Mouse (Mus musculus): Measurements from ENCODE around the gene Tmbim7. TPM values are rescaled to one million over a fixed set of nuclear protein-coding genes. Genes with fewer than 3 reads are reported as not detected.

Tmbim7 gene
- total and polyA plus RNA-seq, 3 experiments: 0.14 TPM; not detected in 2

DNA sequence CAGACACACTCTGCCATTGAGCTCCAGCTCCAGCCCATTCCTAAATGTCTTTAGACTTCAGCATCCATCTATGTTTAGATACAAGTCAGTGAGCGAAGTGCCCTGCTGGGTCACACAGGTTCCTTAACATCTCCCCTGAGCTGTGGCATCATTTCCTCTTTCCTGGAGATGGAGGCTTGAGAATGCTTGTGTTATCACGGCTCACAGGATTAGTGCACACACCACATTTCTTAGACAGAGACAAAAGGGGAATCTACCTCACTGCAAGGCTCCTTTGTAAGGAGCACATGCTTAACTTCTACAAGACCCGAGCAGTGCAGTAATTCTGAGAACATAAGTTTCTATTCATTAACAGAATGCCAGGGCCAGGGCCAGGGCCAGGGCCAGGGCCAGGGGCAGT lies 45.0 kb downstream of the Tmbim7 start:
- intact Hi-C loops (cut with DNase I): no loop called here
- Histone ChIP-seq H3K79me2 (replicated peaks; ENCODE audit: control insufficient read depth, insufficient read depth, low read length) (no peaks in the 10 kb centered on the region), H3K4me3 (no peak overlapping the region), H3K4me1 (ENCODE audit: control insufficient read depth, insufficient read depth, low read length) (no peaks in the 10 kb centered on the region), H3K36me3 (ENCODE audit: control insufficient read depth, insufficient read depth, low read length) (no peaks in the 10 kb centered on the region; the same call in 1 of the 2 replicates), H3K27me3 (ENCODE audit: control insufficient read depth, insufficient read depth, low read length) (no peaks in the 10 kb centered on the region), H3K9ac (ENCODE audit: low read depth, low read length) (no peak overlapping the region), H3K27ac (no peak overlapping the region)
- DNase-seq: no peak
- TF ChIP-seq POLR2A (IDR thresholded peaks at IDR 0.05; ENCODE audit: insufficient read depth, low read depth, low read length) (no peak), EP300 (IDR thresholded peaks at IDR 0.05; ENCODE audit: insufficient read depth, low read depth, low read length) (no peak), CTCF (IDR thresholded peaks at IDR 0.05) (no peak)
- WGBS: 86% methylated on average over 3 of the region's 3 CpGs

DNA sequence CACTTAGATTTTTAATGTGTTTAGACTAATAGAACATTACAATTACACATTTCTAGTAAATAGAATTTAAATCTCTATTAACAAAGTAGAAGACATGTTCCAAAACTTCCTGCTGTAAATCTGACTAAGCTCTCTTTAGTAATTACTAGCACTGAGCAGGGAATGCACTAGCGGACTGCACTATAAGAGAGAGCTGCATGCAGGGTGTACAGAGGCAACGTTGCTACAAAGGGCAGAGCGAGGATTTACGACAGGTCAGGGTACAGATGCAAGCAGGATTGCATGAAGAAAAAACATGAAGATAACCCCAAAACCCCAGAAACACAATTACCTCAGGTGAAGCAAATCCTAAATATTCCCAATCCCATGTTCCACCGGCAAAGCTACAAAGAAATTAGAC lies 49.0 kb downstream of the Tmbim7 start:
- no peaks in the 10 kb centered on the region for H3K27me3 ChIP-seq (ENCODE audit: control insufficient read depth, insufficient read depth, low read length)
- DNase-seq: no peak
- TF ChIP-seq EP300 (IDR thresholded peaks at IDR 0.05; ENCODE audit: insufficient read depth, low read depth, low read length): no peak
- TF ChIP-seq POLR2A (IDR thresholded peaks at IDR 0.05; ENCODE audit: insufficient read depth, low read depth, low read length): no peak
- TF ChIP-seq CTCF (IDR thresholded peaks at IDR 0.05): no peak
- no peaks in the 10 kb centered on the region for H3K36me3 ChIP-seq (ENCODE audit: control insufficient read depth, insufficient read depth, low read length)
- H3K27ac ChIP-seq: no peak overlapping the region
- intact Hi-C loops (cut with DNase I): no loop called here
- 94% methylated on average over 5 of the region's 5 CpGs for WGBS
- no peaks in the 10 kb centered on the region for H3K4me1 ChIP-seq (ENCODE audit: control insufficient read depth, insufficient read depth, low read length)
- no peak overlapping the region for H3K4me3 ChIP-seq
- H3K9ac ChIP-seq (ENCODE audit: low read depth, low read length): no peak overlapping the region
- H3K79me2 ChIP-seq (replicated peaks; ENCODE audit: control insufficient read depth, insufficient read depth, low read length): no peaks in the 10 kb centered on the region

DNA sequence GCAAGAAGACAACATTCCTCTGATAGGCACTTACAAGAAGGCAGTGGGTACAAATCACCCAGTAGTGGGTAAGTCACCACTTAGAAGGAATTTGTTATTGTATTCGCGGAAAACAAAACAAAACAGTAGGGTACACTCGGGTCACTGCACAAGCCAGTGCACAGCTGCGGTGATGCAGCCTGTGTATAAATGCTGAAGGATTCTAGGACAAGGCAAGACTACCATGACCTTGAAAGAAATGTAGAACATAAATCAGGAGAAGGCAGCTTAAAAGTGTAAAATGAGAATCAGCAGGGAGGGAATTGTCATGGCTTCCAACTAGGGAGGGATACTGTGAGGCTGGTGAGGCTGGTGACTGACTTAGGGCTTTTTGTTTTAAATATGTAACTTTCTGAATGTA lies 51.2 kb downstream of the Tmbim7 start:
- WGBS: 92% methylated on average over 4 of the region's 4 CpGs
- Histone ChIP-seq H3K27me3 (ENCODE audit: control insufficient read depth, insufficient read depth, low read length) (no peaks in the 10 kb centered on the region), H3K27ac (no peak overlapping the region), H3K36me3 (ENCODE audit: control insufficient read depth, insufficient read depth, low read length) (no peaks in the 10 kb centered on the region), H3K4me3 (no peak overlapping the region), H3K79me2 (replicated peaks; ENCODE audit: control insufficient read depth, insufficient read depth, low read length) (no peaks in the 10 kb centered on the region), H3K9ac (ENCODE audit: low read depth, low read length) (no peak overlapping the region), H3K4me1 (ENCODE audit: control insufficient read depth, insufficient read depth, low read length) (no peaks in the 10 kb centered on the region)
- intact Hi-C loops (cut with DNase I): no loop called here
- TF ChIP-seq EP300 (IDR thresholded peaks at IDR 0.05; ENCODE audit: insufficient read depth, low read depth, low read length): no peak
- DNase-seq: no peak

DNA sequence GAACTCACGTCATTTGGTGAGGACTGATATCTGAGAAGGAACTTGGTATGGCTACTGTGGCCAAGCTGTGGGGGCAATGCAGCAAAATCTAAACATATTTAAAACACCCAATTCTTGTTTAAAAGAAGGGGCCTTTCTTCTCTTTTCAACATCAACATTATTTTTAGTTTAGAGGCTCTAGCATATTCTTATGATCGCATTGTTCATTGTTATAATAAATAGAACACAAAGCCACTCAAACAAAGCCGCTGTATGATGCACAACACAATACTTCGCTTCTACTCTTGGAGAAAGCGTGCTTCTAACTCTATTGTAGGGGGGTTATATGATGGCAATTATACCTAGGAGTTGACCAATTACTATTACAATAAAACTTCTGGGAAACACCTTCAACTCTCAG lies 64.8 kb downstream of the Tmbim7 start:
- DNase-seq: no peak
- Histone ChIP-seq H3K36me3 (ENCODE audit: control insufficient read depth, insufficient read depth, low read length) (no peaks in the 10 kb centered on the region; the same call in 1 of the 2 replicates), H3K4me1 (ENCODE audit: control insufficient read depth, insufficient read depth, low read length) (no peaks in the 10 kb centered on the region), H3K4me3 (no peak overlapping the region), H3K27ac (no peak overlapping the region), H3K27me3 (ENCODE audit: control insufficient read depth, insufficient read depth, low read length) (no peaks in the 10 kb centered on the region), H3K79me2 (replicated peaks; ENCODE audit: control insufficient read depth, insufficient read depth, low read length) (no peaks in the 10 kb centered on the region; the same call in 1 of the 2 replicates), H3K9ac (ENCODE audit: low read depth, low read length) (no peak overlapping the region)
- TF ChIP-seq CTCF (IDR thresholded peaks at IDR 0.05): no peak
- no peak for TF ChIP-seq POLR2A (IDR thresholded peaks at IDR 0.05; ENCODE audit: insufficient read depth, low read depth, low read length)
- no peak for TF ChIP-seq EP300 (IDR thresholded peaks at IDR 0.05; ENCODE audit: insufficient read depth, low read depth, low read length)
- 96% methylated on average over 5 of the region's 5 CpGs for WGBS
- intact Hi-C loops (cut with DNase I): no loop called here

DNA sequence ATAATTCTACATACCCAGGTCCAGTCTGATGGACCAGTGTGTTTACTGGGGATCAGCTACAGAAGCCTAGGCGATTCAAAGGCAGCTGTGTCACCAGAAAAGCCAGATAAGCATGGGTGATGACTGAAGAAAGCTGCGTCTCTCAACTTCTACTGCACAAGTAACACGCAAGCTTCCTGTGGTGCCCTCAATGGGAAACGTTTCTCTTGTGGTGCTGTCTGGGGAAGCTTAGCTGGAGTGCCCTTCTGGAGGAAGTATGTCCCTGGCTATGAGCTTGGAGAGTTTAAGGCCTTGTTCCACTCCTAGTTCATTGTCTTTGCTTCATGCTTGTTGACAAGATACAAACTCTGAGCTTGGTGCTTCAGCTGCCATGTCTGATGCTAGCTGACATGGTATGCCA lies 68.4 kb downstream of the Tmbim7 start:
- Histone ChIP-seq H3K36me3 (ENCODE audit: control insufficient read depth, insufficient read depth, low read length) (peaks cover 3% of the 10 kb centered on the region; the same call in 1 of the 2 replicates), H3K4me3 (no peak overlapping the region), H3K9ac (ENCODE audit: low read depth, low read length) (no peak overlapping the region), H3K27me3 (ENCODE audit: control insufficient read depth, insufficient read depth, low read length) (no peaks in the 10 kb centered on the region), H3K79me2 (replicated peaks; ENCODE audit: control insufficient read depth, insufficient read depth, low read length) (no peaks in the 10 kb centered on the region; the same call in 1 of the 2 replicates), H3K27ac (no peak overlapping the region), H3K4me1 (ENCODE audit: control insufficient read depth, insufficient read depth, low read length) (no peaks in the 10 kb centered on the region; the same call in 1 of the 2 replicates)
- no peak for DNase-seq
- WGBS: 82% methylated on average over 4 of the region's 4 CpGs
- TF ChIP-seq EP300 (IDR thresholded peaks at IDR 0.05; ENCODE audit: insufficient read depth, low read depth, low read length) (no peak), CTCF (IDR thresholded peaks at IDR 0.05) (no peak), POLR2A (IDR thresholded peaks at IDR 0.05; ENCODE audit: insufficient read depth, low read depth, low read length) (no peak)
- intact Hi-C loops (cut with DNase I): no loop called here

DNA sequence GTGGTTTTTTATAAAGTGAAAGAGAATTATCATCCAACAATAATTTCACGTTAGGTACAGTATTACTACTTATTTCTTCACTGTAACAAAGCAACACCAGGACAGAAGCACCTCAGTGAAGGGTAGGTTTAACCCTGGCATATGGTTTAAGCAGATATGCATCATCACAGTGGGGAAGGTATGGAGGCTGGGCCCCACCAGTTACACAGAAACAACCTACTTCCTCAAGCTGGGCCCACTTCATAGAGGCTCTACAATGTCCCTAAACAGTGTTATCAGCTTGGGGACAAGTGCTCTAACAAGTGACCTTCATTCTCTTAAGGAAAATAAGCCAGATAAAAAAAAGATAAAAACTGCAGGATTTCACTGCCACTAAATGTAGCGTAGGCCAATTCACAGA lies 71.9 kb downstream of the Tmbim7 start:
- 80% methylated on average over 2 of the region's 2 CpGs for WGBS
- Histone ChIP-seq H3K79me2 (replicated peaks; ENCODE audit: control insufficient read depth, insufficient read depth, low read length) (no peaks in the 10 kb centered on the region; the same call in 1 of the 2 replicates), H3K4me1 (ENCODE audit: control insufficient read depth, insufficient read depth, low read length) (no peaks in the 10 kb centered on the region; the same call in 1 of the 2 replicates), H3K9ac (ENCODE audit: low read depth, low read length) (no peak overlapping the region), H3K36me3 (ENCODE audit: control insufficient read depth, insufficient read depth, low read length) (peaks cover 3% of the 10 kb centered on the region; the same call in 1 of the 2 replicates), H3K27me3 (ENCODE audit: control insufficient read depth, insufficient read depth, low read length) (no peaks in the 10 kb centered on the region), H3K4me3 (no peak overlapping the region), H3K27ac (no peak overlapping the region)
- TF ChIP-seq POLR2A (IDR thresholded peaks at IDR 0.05; ENCODE audit: insufficient read depth, low read depth, low read length): no peak
- no peak for TF ChIP-seq EP300 (IDR thresholded peaks at IDR 0.05; ENCODE audit: insufficient read depth, low read depth, low read length)
- no peak for TF ChIP-seq CTCF (IDR thresholded peaks at IDR 0.05)
- DNase-seq: no peak
- intact Hi-C loops (cut with DNase I): loop anchor here (5.0 kb wide), 1 partner anchor 89 kb away; no protein-coding TSS in a partner anchor
